Mouse (Mus musculus) cerebellum, postnatal 10 days (tissue): ENCODE results near the gene Htr3a.

ENCODE experiments used
- DNase-seq, 2 experiments: peaks; one replicate each; pipeline ENCODE4 v3.0.0; 2021; ENCODE audit warnings: mixed read lengths in 2 of 2

Htr3a gene

GRCm38 (mm10) chr9:48910885-48911537, at the start of gene Htr3a:
TSS of gene Htr3a (minus strand) at chr9:48911099.
- DNase-seq: peak; percentile 95 to 96

GRCm38 (mm10) chr9:48947565-48947964, 36.7 kb upstream of the Htr3a start:
- DNase-seq: no peak

GRCm38 (mm10) chr9:48942349-48942748, 31.4 kb upstream of the Htr3a start:
- DNase-seq: peak; percentile 38 to 63

- peak; percentile 73 for DNase-seq
These were observed 18.5 kb upstream of the Htr3a start for GRCm38 (mm10) chr9:48929436-48929835.

- peak; percentile 52 to 68 for DNase-seq
These were observed 17.9 kb upstream of the Htr3a start for GRCm38 (mm10) chr9:48928781-48929180.

GRCm38 (mm10) chr9:48916011-48916788, 5.3 kb upstream of the Htr3a start:
- peak; percentile 79 to 87 for DNase-seq

GRCm38 (mm10) chr9:48904421-48904820, 6.5 kb downstream of the Htr3a start:
- DNase-seq: no peak

- DNase-seq: peak in 1 of 2 experiments; percentile 31
These were observed 7.1 kb downstream of the Htr3a start for GRCm38 (mm10) chr9:48903766-48904165.

GRCm38 (mm10) chr9:48898551-48898950, 12.3 kb downstream of the Htr3a start:
- no peak for DNase-seq

- peak; percentile 45 to 53 for DNase-seq
These were observed 14.9 kb downstream of the Htr3a start for GRCm38 (mm10) chr9:48895819-48896536.

GRCm38 (mm10) chr9:48894755-48895154, 16.1 kb downstream of the Htr3a start:
- DNase-seq: no peak

GRCm38 (mm10) chr9:48893986-48894385, 16.9 kb downstream of the Htr3a start:
- DNase-seq: peak; percentile 85 to 88

- DNase-seq: no peak
These were observed 21.8 kb downstream of the Htr3a start for GRCm38 (mm10) chr9:48889093-48889492.

- no peak for DNase-seq
These were observed 38.0 kb downstream of the Htr3a start for GRCm38 (mm10) chr9:48872896-48873295.

GRCm38 (mm10) chr9:48866523-48867121, 44.3 kb downstream of the Htr3a start:
- DNase-seq: peak; percentile 24 to 42

- no peak for DNase-seq
These were observed 45.7 kb downstream of the Htr3a start for GRCm38 (mm10) chr9:48865235-48865634.

- peak in 1 of 2 experiments; percentile 14 for DNase-seq
These were observed 49.4 kb downstream of the Htr3a start for GRCm38 (mm10) chr9:48861481-48861880.

GRCm38 (mm10) chr9:48860526-48860845, 50.4 kb downstream of the Htr3a start:
- DNase-seq: peak; percentile 84 to 90

GRCm38 (mm10) chr9:48859828-48860525, 50.9 kb downstream of the Htr3a start:
- no peak for DNase-seq

- DNase-seq: no peak
These were observed 53.0 kb downstream of the Htr3a start for GRCm38 (mm10) chr9:48857944-48858343.

GRCm38 (mm10) chr9:48856240-48856639, 54.7 kb downstream of the Htr3a start:
- no peak for DNase-seq

GRCm38 (mm10) chr9:48849531-48849930, 61.4 kb downstream of the Htr3a start:
- DNase-seq: no peak
